Mouse (Mus musculus): ENCODE measurements at regions not wholly inside any gene's neighbourhood (a gene's known extent, or its start where the extent isn't known, plus 50 kb on each side); places are given as distances from the start of the nearest gene placed in this dataset.
A peak's percentile ranks its signal among the peaks of the same experiment; 100 is the strongest.

GRCm38 (mm10) chr9:83326437-83327086, 114.4 kb downstream of the Lca5 start:
- DNase-seq (ENCODE audit: low spot score in 2 of 2) = no peak

- peak; percentile 58 to 74 for DNase-seq (ENCODE audit: low spot score in 2 of 2)
These were observed 115.0 kb downstream of the Lca5 start for GRCm38 (mm10) chr9:83325910-83326309.

- no peak for DNase-seq (ENCODE audit: low spot score in 2 of 2)
These were observed 116.6 kb downstream of the Lca5 start for GRCm38 (mm10) chr9:83324336-83324735.

DNA sequence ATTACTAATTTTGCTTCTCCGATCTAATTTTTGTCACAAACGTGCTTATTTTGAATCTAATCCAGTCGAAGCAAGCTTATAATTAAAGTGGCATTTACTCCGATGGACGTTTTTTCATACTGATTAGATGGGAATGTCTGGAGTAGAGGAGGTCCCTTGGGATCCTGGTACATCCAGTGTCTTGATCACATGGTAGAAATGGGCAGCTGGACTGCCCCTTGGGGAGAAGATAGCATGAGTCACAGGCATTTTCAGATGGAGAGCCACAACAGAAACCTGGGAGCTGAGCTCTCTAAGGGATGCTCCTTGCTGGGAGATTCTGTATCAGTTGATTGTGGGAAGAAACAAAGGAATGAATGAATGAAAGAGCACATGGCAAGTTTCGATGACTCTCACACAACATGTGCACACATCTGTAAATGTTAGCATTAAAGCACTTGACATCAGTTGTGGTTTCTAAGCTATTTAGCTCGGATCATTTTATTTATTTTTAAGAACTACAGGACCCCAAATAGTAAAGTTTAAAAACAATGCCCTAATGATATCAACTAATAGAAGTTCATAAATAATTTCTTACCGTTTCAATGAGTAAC, 117.8 kb downstream of the Lca5 start:
- no peak for DNase-seq (ENCODE audit: low spot score in 2 of 2)

DNA sequence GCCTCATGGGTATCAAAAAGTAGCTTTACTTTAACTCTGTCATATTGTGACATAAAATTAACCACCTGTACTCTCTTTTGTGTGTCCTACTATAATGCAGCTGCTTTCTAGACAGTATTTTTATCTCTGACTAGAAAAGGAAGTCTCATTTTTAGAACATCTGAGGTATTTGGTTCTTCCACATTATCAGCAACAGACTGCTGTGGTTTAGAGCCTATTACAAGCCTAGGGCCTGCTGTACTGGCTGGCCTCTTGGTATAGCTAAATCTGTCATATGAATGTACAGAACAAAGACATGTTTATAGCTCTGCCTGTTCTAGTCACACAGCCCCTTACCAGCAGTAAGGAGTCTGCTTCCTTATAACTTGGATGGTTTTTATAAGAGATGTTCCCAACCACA, 119.1 kb downstream of the Lca5 start:
- DNase-seq (ENCODE audit: low spot score in 2 of 2) = no peak

GRCm38 (mm10) chr9:83320834-83321233, 120.1 kb downstream of the Lca5 start:
- DNase-seq (ENCODE audit: low spot score in 2 of 2) = no peak

DNA sequence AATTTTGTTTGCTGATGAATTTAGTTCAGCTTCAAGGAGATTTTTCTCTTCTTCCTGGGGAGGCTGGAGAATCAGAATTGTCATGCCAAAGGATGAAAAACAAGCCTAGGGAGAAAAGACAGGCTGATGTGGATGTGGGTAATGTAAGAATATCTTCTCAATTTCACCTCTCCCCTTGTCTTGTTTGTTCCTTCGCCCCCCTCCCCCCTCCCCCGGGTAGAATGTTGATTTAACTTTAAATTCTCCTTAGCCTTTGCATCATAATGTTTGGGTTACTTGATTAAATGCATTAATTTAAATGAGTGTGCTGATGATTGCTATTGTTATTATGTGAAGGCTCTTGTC, 124.1 kb downstream of the Lca5 start:
- no peak for DNase-seq (ENCODE audit: low spot score in 2 of 2)

DNA sequence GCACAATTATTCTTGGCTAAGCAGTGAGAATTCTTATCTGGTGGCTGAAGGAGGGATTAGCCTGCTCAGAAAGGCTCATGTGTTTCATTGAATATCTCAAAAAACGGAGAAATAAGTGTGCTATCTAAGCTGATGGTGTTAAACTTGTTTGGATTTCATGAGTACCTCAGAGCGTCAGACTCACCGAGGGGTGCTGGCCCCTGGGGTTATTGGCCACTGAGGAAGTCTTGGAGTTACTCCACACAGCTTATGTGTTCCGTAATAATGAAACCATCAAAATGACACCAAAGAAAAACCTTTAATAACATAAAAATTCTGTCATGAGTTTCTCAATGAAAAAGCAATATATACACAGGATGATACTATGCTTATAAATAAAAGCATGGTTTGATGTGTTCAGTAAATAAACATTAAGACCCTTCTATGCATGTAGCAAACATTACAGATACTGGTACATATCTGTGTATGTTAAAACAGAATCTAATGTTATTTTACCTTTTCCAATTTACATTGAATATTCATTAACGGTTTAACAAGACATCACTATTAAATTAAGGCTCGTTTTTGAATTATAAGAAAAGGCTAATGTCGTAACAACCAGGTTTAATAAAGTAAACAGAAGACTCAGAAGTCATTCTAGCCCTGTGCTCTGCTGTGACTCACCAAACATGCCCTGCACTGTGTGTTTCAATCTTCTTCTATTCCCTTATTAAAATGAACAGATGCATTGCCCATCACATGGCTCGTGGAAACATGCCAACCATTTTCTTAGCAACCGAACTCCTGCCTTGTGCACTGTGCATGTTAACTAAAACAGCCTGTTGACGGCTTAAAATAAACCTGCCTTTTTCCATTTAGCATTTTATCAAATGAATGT, 124.7 kb downstream of the Lca5 start:
- peak; percentile 69 to 74 for DNase-seq (ENCODE audit: low spot score in 2 of 2)

- no peak for DNase-seq (ENCODE audit: low spot score in 2 of 2)
These were observed 132.2 kb downstream of the Lca5 start for GRCm38 (mm10) chr9:83308771-83309170.

DNA sequence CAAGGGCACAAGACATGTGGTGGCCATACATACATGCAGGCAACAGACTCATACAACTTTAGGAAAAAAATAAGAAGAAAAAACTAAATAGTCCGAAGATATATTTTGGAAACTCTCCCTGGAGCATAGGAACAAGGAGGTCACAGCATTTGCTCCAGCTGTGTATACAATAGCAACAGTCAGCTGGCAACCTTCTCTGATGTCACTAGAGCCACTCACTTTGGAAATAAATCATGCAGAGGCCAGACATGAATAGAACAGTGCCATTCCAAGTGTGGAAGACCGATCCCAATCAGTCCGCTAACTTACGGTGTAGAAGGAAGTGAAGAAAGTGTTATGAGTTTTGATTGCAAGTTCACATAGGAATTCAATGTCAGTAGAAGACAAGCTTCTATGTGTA, 132.8 kb downstream of the Lca5 start:
- DNase-seq (ENCODE audit: low spot score in 2 of 2) = no peak

- no peak for DNase-seq (ENCODE audit: low spot score in 2 of 2)
These were observed 133.5 kb downstream of the Lca5 start for GRCm38 (mm10) chr9:83307349-83307938.

DNA sequence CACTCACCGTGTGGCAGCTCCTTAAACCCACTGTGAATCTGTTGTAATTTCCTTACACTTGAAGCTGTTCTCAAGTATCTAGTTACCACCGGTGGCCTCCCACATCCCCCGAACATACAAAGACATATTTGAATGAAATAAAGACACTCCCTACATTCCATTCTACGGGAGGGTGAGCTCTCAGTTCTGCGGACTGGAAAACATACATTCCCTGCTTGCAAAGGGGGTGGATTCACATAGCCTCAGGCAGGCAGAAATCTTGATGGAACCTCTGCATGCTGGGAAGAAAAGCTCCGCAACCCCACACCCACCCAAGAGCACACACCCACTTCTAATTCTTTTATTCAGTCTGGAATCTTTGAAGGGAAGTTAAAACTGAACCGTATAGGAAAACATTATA, 136.0 kb downstream of the Lca5 start:
- DNase-seq (ENCODE audit: low spot score in 2 of 2) = no peak

DNA sequence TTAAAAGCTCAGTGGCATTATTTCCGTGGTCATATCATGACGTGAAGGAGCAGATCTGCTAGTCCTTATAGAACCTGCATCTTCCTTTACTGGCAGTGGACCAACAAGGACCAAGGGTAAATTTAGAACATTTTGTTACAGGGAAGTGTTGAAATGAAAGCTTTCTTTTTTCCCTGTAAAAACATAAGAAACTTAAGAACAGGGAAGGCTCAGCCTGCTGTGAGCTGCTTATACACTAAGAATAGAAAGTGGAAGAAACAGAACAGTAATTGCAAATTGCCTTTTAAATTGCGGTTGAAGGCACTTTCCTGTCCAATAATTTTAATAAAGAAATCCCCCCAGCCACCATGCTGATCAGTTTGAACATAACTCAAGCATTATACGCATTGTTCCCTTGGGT, 140.4 kb downstream of the Lca5 start:
- DNase-seq (ENCODE audit: low spot score in 2 of 2) = no peak

GRCm38 (mm10) chr9:83300044-83300443, 140.9 kb downstream of the Lca5 start:
- no peak for DNase-seq (ENCODE audit: low spot score in 2 of 2)

DNA sequence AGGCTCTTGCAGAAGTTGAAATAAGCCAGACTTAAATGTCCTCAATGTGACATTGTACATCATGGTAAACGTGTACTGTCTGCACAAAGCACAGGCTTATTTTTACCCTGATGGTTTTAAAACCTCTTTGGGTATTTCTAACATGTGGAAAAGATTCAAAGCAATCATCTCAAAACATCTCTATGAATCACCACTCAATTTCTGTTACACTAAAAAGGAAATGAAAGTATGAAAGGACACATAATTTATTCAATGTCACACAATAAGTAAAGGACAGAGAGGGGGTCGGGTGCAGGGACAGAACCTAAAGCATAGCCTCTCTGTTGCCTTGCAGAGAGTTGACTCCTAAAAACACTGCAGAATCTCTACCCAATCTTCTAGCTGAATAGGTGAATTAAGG, 141.3 kb downstream of the Lca5 start:
- DNase-seq (ENCODE audit: low spot score in 2 of 2) = no peak

- DNase-seq (ENCODE audit: low spot score in 2 of 2) = no peak
These were observed 145.5 kb downstream of the Lca5 start for GRCm38 (mm10) chr9:83295453-83295852.

DNA sequence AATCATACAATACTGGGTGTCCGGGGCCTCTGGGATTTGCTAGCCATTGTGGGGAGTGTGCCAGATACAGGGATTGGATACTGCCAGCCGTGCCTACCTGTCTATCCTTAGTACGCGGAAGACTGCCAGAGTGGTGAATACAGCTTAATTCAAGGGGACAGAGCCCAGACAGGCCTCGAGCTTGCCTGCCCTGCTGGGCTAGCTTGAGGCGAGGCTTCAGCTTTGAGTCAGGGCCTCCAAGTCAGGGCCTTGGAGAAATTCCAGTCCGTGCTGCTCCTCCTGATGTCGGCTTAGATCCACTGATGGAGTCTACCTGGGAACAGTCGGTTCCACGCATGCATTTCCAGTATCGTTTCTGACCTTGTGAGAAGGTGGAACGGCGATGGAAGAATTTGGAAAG, 146.5 kb downstream of the Lca5 start:
- no peak for DNase-seq (ENCODE audit: low spot score in 2 of 2)

DNA sequence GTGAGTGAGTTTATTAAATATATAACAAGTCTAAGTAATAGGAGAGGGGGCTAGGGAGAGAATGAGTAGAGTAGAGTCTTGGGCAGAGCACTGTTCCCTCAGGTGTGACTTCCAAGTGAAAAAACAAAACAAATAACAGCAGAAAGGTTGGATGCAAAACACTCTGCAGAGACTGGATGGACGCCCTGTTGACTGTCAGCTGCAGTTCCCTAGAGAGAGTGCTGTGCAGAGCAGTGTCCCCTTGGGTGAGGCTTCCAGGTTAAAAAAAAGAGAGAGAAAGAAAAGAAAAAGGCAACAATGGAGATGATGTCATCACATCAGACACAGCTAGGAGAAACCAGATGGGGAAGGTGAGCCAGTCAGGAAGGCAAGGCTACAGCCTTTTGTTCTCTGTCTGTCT, 137.6 kb upstream of the Hmgn3 start:
- DNase-seq (ENCODE audit: low spot score in 2 of 2) = no peak

- DNase-seq (ENCODE audit: low spot score in 2 of 2) = no peak
These were observed 137.2 kb upstream of the Hmgn3 start for GRCm38 (mm10) chr9:83283662-83284061.

GRCm38 (mm10) chr9:83283249-83283648, 136.8 kb upstream of the Hmgn3 start:
- DNase-seq (ENCODE audit: low spot score in 2 of 2) = no peak

DNA sequence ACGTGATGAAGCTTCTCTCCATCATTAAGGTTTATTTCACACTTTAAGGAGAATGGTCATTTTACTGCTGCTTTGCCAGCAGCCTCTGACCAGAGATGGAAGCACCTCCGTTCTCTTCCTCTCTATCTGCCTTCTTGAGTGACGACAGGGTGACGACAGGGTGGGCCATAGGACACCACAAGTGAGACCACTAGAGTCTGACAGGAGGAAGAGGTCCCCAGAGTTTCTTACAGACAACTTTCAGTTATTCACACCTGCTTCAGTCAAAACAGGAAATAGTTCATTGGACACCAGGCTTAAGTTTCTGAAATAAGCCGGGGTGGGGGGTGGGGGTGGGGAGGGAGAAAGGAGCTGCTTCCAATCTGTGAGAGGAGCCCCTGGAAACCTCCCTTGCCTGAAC, 131.3 kb upstream of the Hmgn3 start:
- no peak for DNase-seq (ENCODE audit: low spot score in 2 of 2)

- DNase-seq (ENCODE audit: low spot score in 2 of 2) = no peak
These were observed 130.9 kb upstream of the Hmgn3 start for GRCm38 (mm10) chr9:83277356-83277755.

Measured in layer of hippocampus, postnatal 10 days (tissue).